Mouse (Mus musculus): Measurements from ENCODE around the gene Mbd5. TPM values are rescaled to one million over a fixed set of nuclear protein-coding genes. Genes with fewer than 3 reads are reported as not detected.

Mbd5 gene
- 11.4 and 12.7 TPM in 2 replicates for polyA plus RNA-seq (2015; fragmentation: Nextera tagmentation; extraction: Ambion mirVana)

GRCm38 (mm10) chr2:48948841-48949584, at the start of gene Mbd5:
Gene Mbd5, plus strand, starts transcription at chr2:48949508.
- TF ChIP-seq EP300 (IDR thresholded peaks at IDR 0.05) (peak; percentile 27; the same call in 1 of the 2 replicates), CTCF (IDR thresholded peaks at IDR 0.05) (no peak)

GRCm38 (mm10) chr2:48908866-48909265, 40.4 kb upstream of the Mbd5 start:
- DNase-seq (ENCODE audit: low spot score) (peak; percentile 69), ATAC-seq (no peak)
- no peaks in the 10 kb centered on the region for H3K9me3 ChIP-seq (ENCODE audit: low read length)
- H3K4me3 ChIP-seq (ENCODE audit: low read depth, low read length) = no peak overlapping the region
- H3K4me2 ChIP-seq (replicated peaks; ENCODE audit: low read depth, low read length) = no peak overlapping the region
- no peaks in the 10 kb centered on the region for H3K27me3 ChIP-seq (replicated peaks; ENCODE audit: insufficient read depth, low read length)
- whole genome bisulfite sequencing = 50% methylated on average over 2 of the region's 2 CpGs
- H3K9ac ChIP-seq (replicated peaks; ENCODE audit: low read depth) = no peak overlapping the region
- H3K27ac ChIP-seq (ENCODE audit: low read length) = no peak overlapping the region
- H3K36me3 ChIP-seq (ENCODE audit: insufficient read depth, low read length) = peaks cover 13% of the 10 kb centered on the region; the same call in 1 of the 2 replicates
- TF ChIP-seq EP300 (IDR thresholded peaks at IDR 0.05) = no peak
- TF ChIP-seq CTCF (IDR thresholded peaks at IDR 0.05) = peak; percentile 70
- H3K4me1 ChIP-seq (ENCODE audit: insufficient read depth, low read depth, low read length) = no peaks in the 10 kb centered on the region

More at GRCm38 (mm10) chr2:48948841-48949584, at the start of gene Mbd5:
- Histone ChIP-seq H3K36me3 (ENCODE audit: insufficient read depth, low read length) (no peaks in the 10 kb centered on the region), H3K27ac (ENCODE audit: low read length) (peak within 1 kb of the TSS; percentile 98), H3K4me2 (replicated peaks; ENCODE audit: low read depth, low read length) (peak within 1 kb of the TSS; percentile 77), H3K27me3 (replicated peaks; ENCODE audit: insufficient read depth, low read length) (no peaks in the 10 kb centered on the region), H3K9ac (replicated peaks; ENCODE audit: low read depth) (peak within 1 kb of the TSS; percentile 87), H3K4me3 (ENCODE audit: low read depth, low read length) (peak within 1 kb of the TSS; percentile 81), H3K9me3 (ENCODE audit: low read length) (no peaks in the 10 kb centered on the region), H3K4me1 (ENCODE audit: insufficient read depth, low read depth, low read length) (peaks cover 4% of the 10 kb centered on the region; the same call in 1 of the 2 replicates)
- peak; percentile 99 for ATAC-seq
- WGBS = under 1% methylated on average over 45 of the region's 49 CpGs
- peak; percentile 99 for DNase-seq (ENCODE audit: low spot score)

GRCm38 (mm10) chr2:48914185-48914584, 35.1 kb upstream of the Mbd5 start:
- DNase-seq (ENCODE audit: low spot score) (no peak), ATAC-seq (no peak)
- Histone ChIP-seq H3K27me3 (replicated peaks; ENCODE audit: insufficient read depth, low read length) (no peaks in the 10 kb centered on the region), H3K4me3 (ENCODE audit: low read depth, low read length) (no peak overlapping the region), H3K9me3 (ENCODE audit: low read length) (no peaks in the 10 kb centered on the region), H3K4me2 (replicated peaks; ENCODE audit: low read depth, low read length) (no peak overlapping the region), H3K4me1 (ENCODE audit: insufficient read depth, low read depth, low read length) (no peaks in the 10 kb centered on the region), H3K36me3 (ENCODE audit: insufficient read depth, low read length) (0 out of 2 replicates have a peak, but pooled peaks cover 8% of the 10 kb centered on the region), H3K27ac (ENCODE audit: low read length) (no peak overlapping the region), H3K9ac (replicated peaks; ENCODE audit: low read depth) (no peak overlapping the region)
- 59% methylated on average over 1 of the region's 1 CpGs for WGBS
- no peak for TF ChIP-seq EP300 (IDR thresholded peaks at IDR 0.05)
- TF ChIP-seq CTCF (IDR thresholded peaks at IDR 0.05) = no peak; the same call in 1 of the 2 replicates

GRCm38 (mm10) chr2:48915832-48916231, 33.5 kb upstream of the Mbd5 start:
- Histone ChIP-seq H3K4me3 (ENCODE audit: low read depth, low read length) (no peak overlapping the region), H3K36me3 (ENCODE audit: insufficient read depth, low read length) (0 out of 2 replicates have a peak, but pooled peaks cover 8% of the 10 kb centered on the region), H3K9ac (replicated peaks; ENCODE audit: low read depth) (no peak overlapping the region), H3K4me1 (ENCODE audit: insufficient read depth, low read depth, low read length) (no peaks in the 10 kb centered on the region), H3K4me2 (replicated peaks; ENCODE audit: low read depth, low read length) (no peak overlapping the region), H3K27ac (ENCODE audit: low read length) (no peak overlapping the region), H3K27me3 (replicated peaks; ENCODE audit: insufficient read depth, low read length) (no peaks in the 10 kb centered on the region), H3K9me3 (ENCODE audit: low read length) (no peaks in the 10 kb centered on the region)
- ATAC-seq (no peak), DNase-seq (ENCODE audit: low spot score) (no peak)
- TF ChIP-seq EP300 (IDR thresholded peaks at IDR 0.05) (no peak), CTCF (IDR thresholded peaks at IDR 0.05) (no peak)

- H3K27ac ChIP-seq (ENCODE audit: low read length) = no peak overlapping the region
- H3K9ac ChIP-seq (replicated peaks; ENCODE audit: low read depth) = no peak overlapping the region
- no peaks in the 10 kb centered on the region for H3K36me3 ChIP-seq (ENCODE audit: insufficient read depth, low read length)
- H3K4me1 ChIP-seq (ENCODE audit: insufficient read depth, low read depth, low read length) = no peaks in the 10 kb centered on the region
- no peaks in the 10 kb centered on the region for H3K27me3 ChIP-seq (replicated peaks; ENCODE audit: insufficient read depth, low read length)
- ATAC-seq (no peak), DNase-seq (ENCODE audit: low spot score) (no peak)
- H3K9me3 ChIP-seq (ENCODE audit: low read length) = no peaks in the 10 kb centered on the region
- no peak overlapping the region for H3K4me2 ChIP-seq (replicated peaks; ENCODE audit: low read depth, low read length)
- 80% methylated on average over 2 of the region's 2 CpGs for WGBS
- no peak overlapping the region for H3K4me3 ChIP-seq (ENCODE audit: low read depth, low read length)
- TF ChIP-seq EP300 (IDR thresholded peaks at IDR 0.05) = no peak
Measured at GRCm38 (mm10) chr2:48935058-48935457, 14.2 kb upstream of the Mbd5 start.

GRCm38 (mm10) chr2:48947761-48948160, 1.5 kb upstream of the Mbd5 start:
- H3K9me3 ChIP-seq (ENCODE audit: low read length) = no peaks in the 10 kb centered on the region
- no peak for DNase-seq (ENCODE audit: low spot score)
- H3K4me1 ChIP-seq (ENCODE audit: insufficient read depth, low read depth, low read length) = peaks cover 4% of the 10 kb centered on the region; the same call in 1 of the 2 replicates
- H3K27ac ChIP-seq (ENCODE audit: low read length) = no peak overlapping the region
- H3K27me3 ChIP-seq (replicated peaks; ENCODE audit: insufficient read depth, low read length) = no peaks in the 10 kb centered on the region
- TF ChIP-seq EP300 (IDR thresholded peaks at IDR 0.05) = no peak
- no peak for TF ChIP-seq CTCF (IDR thresholded peaks at IDR 0.05)
- no peak for ATAC-seq
- peak overlapping the region; percentile 77; the same call in 1 of the 2 replicates for H3K4me2 ChIP-seq (replicated peaks; ENCODE audit: low read depth, low read length)
- 62% methylated on average over 3 of the region's 3 CpGs for WGBS
- no peaks in the 10 kb centered on the region for H3K36me3 ChIP-seq (ENCODE audit: insufficient read depth, low read length)
- H3K9ac ChIP-seq (replicated peaks; ENCODE audit: low read depth) = peak overlapping the region; percentile 81; the same call in 1 of the 2 replicates
- no peak overlapping the region; the same call in 1 of the 2 replicates for H3K4me3 ChIP-seq (ENCODE audit: low read depth, low read length)

Data from lung, postnatal 0 days (tissue).